Mouse (Mus musculus): ENCODE results near the gene Prss44.

DNA sequence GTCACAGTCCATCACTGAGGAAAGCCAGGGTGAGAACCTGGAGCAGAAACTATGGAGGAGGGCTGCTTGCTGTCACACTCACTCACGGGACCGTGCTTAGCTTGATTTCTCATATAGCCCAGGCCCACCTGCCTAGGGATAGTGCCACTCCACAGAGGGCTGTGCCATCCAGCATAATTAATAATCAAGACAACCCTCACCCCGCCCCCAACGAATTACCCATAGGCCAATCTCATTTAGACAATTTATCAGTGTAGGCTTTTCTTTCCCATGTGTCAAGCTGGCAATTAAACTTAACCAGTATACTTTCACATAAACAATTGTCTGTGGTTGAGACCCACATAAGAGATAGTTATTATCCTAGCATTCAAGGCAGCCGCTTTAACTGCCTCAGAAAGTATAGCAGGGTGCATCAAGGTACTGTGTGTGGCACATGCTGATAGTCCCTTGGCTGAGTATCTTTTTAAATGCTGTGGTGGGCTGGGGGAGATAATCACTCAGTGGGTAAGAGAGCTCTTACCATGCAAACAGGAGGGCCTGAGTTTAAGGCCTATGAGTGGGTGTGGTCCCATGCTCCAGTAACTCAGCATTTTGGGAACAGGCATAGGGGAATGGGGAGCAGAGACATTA is 45.3 kb downstream of the Prss44 start:
- no peak for TF ChIP-seq POLR2A (IDR thresholded peaks at IDR 0.05; ENCODE audit: borderline replicate concordance, insufficient read depth, low read length)
- TF ChIP-seq CTCF (IDR thresholded peaks at IDR 0.05; ENCODE audit: borderline replicate concordance, insufficient read depth, low read depth, low read length): no peak

All from cerebellum, adult 2 months (tissue).